Mouse (Mus musculus) lung, adult 2 months (tissue): ENCODE measurements at regions not wholly inside any gene's neighbourhood (a gene's known extent, or its start where the extent isn't known, plus 50 kb on each side); places are given as distances from the start of the nearest gene placed in this dataset.

ENCODE experiments used
- CTCF ChIP-seq: fragments of 200-500 bp; IDR thresholded peaks from 2 replicates; pipeline ENCODE4 v1.5.1; 2011; ENCODE audit warnings: mild to moderate bottlenecking, low read length, control low read depth; ENCODE audit not compliant: insufficient read depth
- POLR2A ChIP-seq: fragments of 200-500 bp; IDR thresholded peaks from 2 replicates; pipeline ENCODE4 v1.6.1; 2011; ENCODE audit warnings: low read depth, mild to moderate bottlenecking, control low read depth, low read length, borderline replicate concordance; ENCODE audit errors: extremely low read depth

DNA sequence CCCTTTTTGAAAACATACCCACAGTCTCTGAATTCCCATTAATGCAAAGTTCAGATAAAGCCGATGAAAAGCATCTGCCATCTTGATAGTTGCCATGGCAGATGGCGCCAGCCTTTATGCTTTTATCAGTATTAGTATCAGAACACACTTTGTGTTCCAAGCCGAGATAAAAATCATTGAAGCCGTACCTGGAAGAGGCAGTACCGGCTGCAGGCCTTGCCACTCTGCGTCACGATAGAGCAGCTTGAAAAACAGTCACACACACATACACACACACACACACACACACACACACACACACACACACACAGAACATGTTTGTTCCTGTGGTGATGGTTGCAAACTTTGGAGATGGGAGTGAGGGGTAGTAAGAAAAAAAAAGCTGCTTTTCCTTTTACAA, 306.2 kb downstream of the Satb1 start:
- TF ChIP-seq POLR2A, result no peak
- no peak for TF ChIP-seq CTCF
